Mouse (Mus musculus) cerebellum, adult 2 months (tissue): ENCODE data around the gene Mucl3.
A peak's percentile ranks its signal among the peaks of the same experiment; 100 is the strongest.

Experiments used
- CTCF ChIP-seq: fragments of 200-500 bp; IDR thresholded peaks from 2 replicates; pipeline ENCODE4 v1.5.1; 2011; ENCODE audit warnings: low read depth, mild to moderate bottlenecking, control low read depth, low read length, moderate library complexity, borderline replicate concordance; ENCODE audit not compliant: insufficient read depth
- POLR2A ChIP-seq: fragments of 200-500 bp; IDR thresholded peaks from 2 replicates; pipeline ENCODE4 v1.6.1; 2011; ENCODE audit warnings: low read length, control low read depth, borderline replicate concordance; ENCODE audit not compliant: insufficient read depth

DNA sequence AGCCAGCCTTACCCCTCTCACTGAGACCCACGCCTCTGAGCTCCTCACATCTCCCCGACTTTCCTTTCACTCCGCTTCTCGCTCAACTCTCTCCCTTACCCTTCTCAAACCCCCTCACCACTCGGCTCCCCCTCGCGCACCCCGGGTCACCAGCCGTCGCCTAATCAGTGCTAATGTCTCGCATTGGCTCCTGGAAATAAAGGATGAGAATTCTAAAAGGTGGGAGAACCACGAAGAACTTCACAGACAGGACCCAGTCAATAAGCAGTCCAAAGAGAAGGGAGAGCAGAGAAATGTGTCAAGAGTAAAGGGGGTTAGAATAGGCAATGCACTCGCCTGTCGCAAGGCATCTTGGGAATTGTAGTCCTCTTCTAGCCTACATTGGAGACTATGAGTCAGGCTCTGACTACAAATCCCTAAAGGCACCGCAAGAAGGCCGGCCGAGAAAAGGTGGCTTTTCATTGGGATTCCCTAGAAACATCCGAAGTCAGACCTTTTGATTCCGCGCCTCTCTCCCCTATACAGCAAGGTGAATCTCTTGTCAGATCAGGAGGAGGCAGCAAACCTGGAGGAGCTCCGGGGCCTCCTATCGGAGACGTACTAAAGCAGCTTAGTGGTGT lies 30.0 kb upstream of the Mucl3 start, which contains the start of gene Gtf2h4:
- TF ChIP-seq POLR2A (peak; percentile 47; the same call in 1 of the 2 replicates), CTCF (no peak)
